Mouse (Mus musculus) small intestine, adult 2 months (tissue): ENCODE results near the gene Cldn7.
"Not testable (repeated sequence)": the region's sequence is repeated elsewhere in the genome, so short reads cannot be mapped to it uniquely, and the experiment has no call there.

Source experiments
- CTCF ChIP-seq: fragments of 200-500 bp; IDR thresholded peaks from 2 replicates; pipeline ENCODE4 v1.5.1; 2012; ENCODE audit warnings: low read depth, mild to moderate bottlenecking, control low read depth, inconsistent platforms, low read length, moderate library complexity, mixed read lengths; ENCODE audit not compliant: insufficient replicate concordance, insufficient read length; ENCODE audit errors: extremely low read depth
- POLR2A ChIP-seq: fragments of 200-500 bp; IDR thresholded peaks from 2 replicates; pipeline ENCODE4 v1.6.1; 2012; ENCODE audit warnings: low read depth, mild to moderate bottlenecking, control low read depth, inconsistent platforms, low read length, moderate library complexity

DNA sequence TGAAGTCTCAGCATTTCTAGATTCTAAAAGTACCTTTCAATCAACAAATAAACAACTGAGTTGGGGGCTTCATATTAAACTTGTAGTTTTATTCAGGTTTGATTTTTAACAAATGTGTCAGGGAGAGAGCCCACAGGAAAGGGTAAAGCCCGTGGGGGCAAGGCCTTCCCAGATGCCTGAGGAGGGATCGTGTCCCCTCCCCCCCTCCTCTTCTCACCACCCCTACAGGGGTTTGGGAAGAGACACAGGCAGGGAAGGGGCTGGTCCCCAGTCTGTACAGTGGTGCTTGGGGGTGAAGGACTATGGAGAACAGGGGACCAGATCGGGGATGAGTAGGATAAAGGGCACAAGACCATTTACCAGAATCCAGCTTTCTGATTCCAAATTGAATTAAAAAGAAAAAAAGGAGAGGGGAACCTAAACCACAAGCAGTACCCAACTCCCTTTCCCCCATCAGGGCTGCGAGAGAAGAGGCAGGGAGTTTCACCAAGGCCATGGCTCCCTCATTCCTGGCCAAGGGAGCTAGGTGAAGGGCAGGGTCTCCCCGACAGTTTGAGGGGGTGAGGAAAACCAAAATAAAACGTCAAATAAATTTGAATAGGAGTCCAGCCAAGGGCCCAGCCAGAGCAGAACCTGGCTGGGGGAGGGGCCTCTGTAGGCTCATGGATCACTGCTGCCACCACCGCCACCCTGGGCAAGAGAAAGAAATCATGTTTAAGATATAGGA, 47.8 kb upstream of the Cldn7 start:
- not testable (repeated sequence) for TF ChIP-seq CTCF, POLR2A
